24 mouse cellular contexts compared by ENCODE assay signal in genomic region chr4:53261556-53262140, GRCm38 (mm10).
DNase-seq lines count a peak whose midpoint lies in the region; ATAC-seq and TF ChIP-seq lines count a peak whose summit lies in the region.
"Had no signal": no experiment of that assay in that cellular context is flagged by ENCODE, and none has a peak within 500 bp of the region (broad histone marks: within the 10 kb centered on the region; RNA-seq: fewer than 3 reads in every experiment).

No protein-coding gene starts in this region.

- H3K27me3 ChIP-seq in heart, embryonic 11.5 days (ENCODE audit: control insufficient read depth, insufficient read depth, low read length): no peaks in the 10 kb centered on the region
- no peaks in the 10 kb centered on the region for H3K27me3 ChIP-seq in testis, adult 2 months (ENCODE audit: control insufficient read depth, insufficient read depth, low read length)
- H3K27me3 ChIP-seq: heart, embryonic 15.5 days; limb, embryonic 15.5 days; liver, embryonic 13.5 days had no signal

- no peak overlapping the region for H3K4me2 ChIP-seq in heart, embryonic 11.5 days
- H3K4me2 ChIP-seq: embryonic facial prominence, embryonic 12.5 days; heart, embryonic 15.5 days; limb, embryonic 15.5 days; liver, embryonic 13.5 days had no signal

- peaks cover 5% of the 10 kb centered on the region for H3K4me1 ChIP-seq in heart, embryonic 11.5 days (ENCODE audit: control insufficient read depth, insufficient read depth, low read length)
- no peaks in the 10 kb centered on the region; the same call in 1 of the 2 replicates for H3K4me1 ChIP-seq in testis, adult 2 months (ENCODE audit: control insufficient read depth, insufficient read depth, low read length)
- H3K4me1 ChIP-seq: limb, embryonic 10.5 days had no signal

- no peak for TF ChIP-seq CTCF in testis, adult 2 months (IDR thresholded peaks at IDR 0.05; ENCODE audit: control insufficient read depth, insufficient read depth, insufficient replicate concordance, low read depth, low read length)

- no peaks in the 10 kb centered on the region for H3K36me3 ChIP-seq in heart, embryonic 11.5 days (ENCODE audit: control insufficient read depth, insufficient read depth, low read length)
- H3K36me3 ChIP-seq in testis, adult 2 months (ENCODE audit: control insufficient read depth, insufficient read depth, low read length): no peaks in the 10 kb centered on the region
- H3K36me3 ChIP-seq: embryonic facial prominence, embryonic 12.5 days; heart, embryonic 15.5 days; limb, embryonic 10.5 days; limb, embryonic 15.5 days; liver, embryonic 13.5 days had no signal

- no peak overlapping the region for H3K27ac ChIP-seq in heart, embryonic 11.5 days (ENCODE audit: low read depth, low read length)
- H3K27ac ChIP-seq in testis, adult 2 months (ENCODE audit: control insufficient read depth, insufficient read depth, low read depth, low read length): peak overlapping the region; percentile 7
- H3K27ac ChIP-seq: embryonic facial prominence, embryonic 12.5 days; heart, embryonic 15.5 days; limb, embryonic 10.5 days; limb, embryonic 15.5 days; liver, embryonic 13.5 days had no signal

- H3K4me3 ChIP-seq in heart, embryonic 11.5 days (ENCODE audit: low read depth, low read length): no peak overlapping the region
- no peak overlapping the region for H3K4me3 ChIP-seq in testis, adult 2 months (ENCODE audit: control insufficient read depth, low read depth, low read length)
- H3K4me3 ChIP-seq: embryonic facial prominence, embryonic 12.5 days; heart, embryonic 15.5 days; limb, embryonic 10.5 days; limb, embryonic 15.5 days; liver, embryonic 13.5 days had no signal

- WGBS in heart, embryonic 11.5 days (ENCODE audit: insufficient replicate concordance): 58% methylated on average over 6 of the region's 6 CpGs

- no peaks in the 10 kb centered on the region for H3K9me3 ChIP-seq in heart, embryonic 11.5 days (replicated peaks; ENCODE audit: control insufficient read depth, low read length)
- H3K9me3 ChIP-seq: embryonic facial prominence, embryonic 12.5 days; heart, embryonic 15.5 days; limb, embryonic 10.5 days; limb, embryonic 15.5 days; liver, embryonic 13.5 days had no signal

- no peak overlapping the region for H3K9ac ChIP-seq in heart, embryonic 11.5 days (ENCODE audit: low read depth, low read length)
- H3K9ac ChIP-seq: embryonic facial prominence, embryonic 12.5 days; heart, embryonic 15.5 days; limb, embryonic 15.5 days; liver, embryonic 13.5 days had no signal

- ATAC-seq in heart, embryonic 11.5 days (replicated peaks; ENCODE audit: insufficient number of reproducible peaks, low FRiP score, low TSS enrichment): no peak
- ATAC-seq in monocyte, adult 5-6 weeks (replicated peaks; ENCODE audit: insufficient number of reproducible peaks, low FRiP score, low TSS enrichment, poor library complexity, severe bottlenecking): no peak
- ATAC-seq: CD4-positive, CD25-positive, alpha-beta regulatory T cell, adult 4 months; forebrain, embryonic 14.5 days; hindbrain, embryonic 16.5 days; lung, postnatal 0 days had no signal

- DNase-seq in heart, adult 11 months: peak; percentile 88
- DNase-seq in testis, postnatal 10 days (ENCODE audit: low spot score): no peak
- DNase-seq in adrenal gland, postnatal 36 days: peak; percentile 52
- no peak for DNase-seq in kidney, postnatal 4 days
- DNase-seq: cerebellum, adult 11 months; cerebellum, adult 9-11 months; embryo, embryonic 11 days; gastrocnemius, postnatal 25 days; liver, embryonic 13.5 days; lung, adult 18-20 months; lung, postnatal 4 days; midbrain, embryonic 14.5 days; thymus, postnatal 25 days had no signal

- no peak for TF ChIP-seq POLR2A in testis, adult 2 months (IDR thresholded peaks at IDR 0.05; ENCODE audit: control insufficient read depth, low read depth, low read length)

Comparison
In these comparisons a context has a peak if more than half of its experiments do, and no peak if none do; other contexts are left out.
1. DNase-seq: peak in heart, adult 11 months (single experiment) and adrenal gland, postnatal 36 days (2 of 2); none in testis, postnatal 10 days (single experiment) and kidney, postnatal 4 days (0 of 2).